Mouse (Mus musculus) liver, embryonic 14.5 days (tissue): ENCODE results near the gene Slc22a15.

Experiments used
- CTCF ChIP-seq: IDR thresholded peaks from 2 replicates; pipeline ENCODE4 v1.5.1; 2016; ENCODE audit warnings: antibody characterized with exemption, low read depth, control low read depth
- EP300 ChIP-seq: IDR thresholded peaks from 2 replicates; pipeline ENCODE4 v1.6.1; 2016; ENCODE audit warnings: antibody characterized with exemption, low read depth

GRCm38 (mm10) chr3:101873061-101873675 is 51.1 kb downstream of the Slc22a15 start:
- TF ChIP-seq CTCF (no peak), EP300 (no peak)
